Mouse (Mus musculus) left cerebral cortex, adult 11 months (tissue): ENCODE results near the gene Stard10.

ENCODE experiments used
- DNase-seq: peaks from one replicate; pipeline ENCODE4 v3.0.0; 2022; ENCODE audit warnings: low spot score

Stard10 gene

DNA sequence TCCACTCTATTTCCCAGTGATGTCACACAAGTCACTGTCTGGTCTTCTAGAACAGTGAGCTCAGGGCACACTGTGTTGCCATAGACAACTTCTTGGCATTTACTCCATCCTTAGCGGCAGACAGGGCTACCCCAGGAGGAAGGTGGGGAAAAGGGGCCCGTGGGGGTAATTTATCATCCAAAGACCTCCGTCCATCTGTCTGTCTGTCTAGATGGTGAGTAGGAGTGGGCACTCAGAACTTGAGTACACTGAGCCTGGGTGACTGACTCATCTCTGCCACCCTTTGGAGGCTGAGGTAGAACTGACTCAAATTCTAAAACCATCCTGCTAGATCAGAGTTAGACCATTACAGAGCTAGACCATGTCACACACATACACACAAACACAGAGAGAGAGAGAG is at the start of gene Stard10:
Gene Stard10 (plus strand): TSS at position 73 of the 400 bp plus-strand sequence.
- DNase-seq, result no peak

DNA sequence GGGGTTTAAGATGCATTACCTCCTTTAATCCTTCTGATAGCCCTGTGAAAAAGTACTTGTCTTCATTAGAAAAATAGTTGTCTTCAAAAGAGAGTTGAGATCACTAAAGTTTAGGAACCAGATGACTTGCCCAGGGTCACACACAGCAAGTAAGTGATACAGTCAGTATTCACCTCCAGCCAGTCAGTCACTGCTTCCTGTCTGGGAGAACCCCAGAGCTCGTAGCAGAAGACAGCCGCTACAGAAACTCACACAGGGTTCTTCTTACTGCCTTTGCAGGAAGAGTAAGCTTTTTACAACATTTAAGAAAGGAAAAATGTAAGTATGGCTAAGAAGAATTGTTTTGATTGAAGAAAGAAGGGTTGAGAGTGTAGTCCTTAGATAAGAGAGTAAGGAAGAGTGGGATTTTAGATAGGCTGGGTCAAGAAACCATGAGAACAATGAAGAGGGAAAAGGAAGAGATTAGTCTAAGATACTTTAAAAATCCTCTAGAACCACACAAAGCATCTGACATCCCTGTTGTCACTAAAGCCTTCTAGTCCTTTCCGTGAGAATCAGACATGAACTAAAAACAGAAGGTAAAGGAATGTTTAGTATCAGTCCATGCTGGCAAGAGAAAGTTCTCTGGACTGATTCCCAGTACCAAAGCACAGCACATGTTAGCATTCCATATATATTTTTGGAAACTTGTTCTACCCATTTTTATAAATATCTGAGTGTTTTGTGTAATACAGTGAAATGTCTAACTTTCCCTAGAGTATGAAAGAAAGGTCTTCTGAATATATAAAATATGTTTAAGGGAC is 49.2 kb upstream of the Stard10 start:
- DNase-seq, result peak; percentile 18

DNA sequence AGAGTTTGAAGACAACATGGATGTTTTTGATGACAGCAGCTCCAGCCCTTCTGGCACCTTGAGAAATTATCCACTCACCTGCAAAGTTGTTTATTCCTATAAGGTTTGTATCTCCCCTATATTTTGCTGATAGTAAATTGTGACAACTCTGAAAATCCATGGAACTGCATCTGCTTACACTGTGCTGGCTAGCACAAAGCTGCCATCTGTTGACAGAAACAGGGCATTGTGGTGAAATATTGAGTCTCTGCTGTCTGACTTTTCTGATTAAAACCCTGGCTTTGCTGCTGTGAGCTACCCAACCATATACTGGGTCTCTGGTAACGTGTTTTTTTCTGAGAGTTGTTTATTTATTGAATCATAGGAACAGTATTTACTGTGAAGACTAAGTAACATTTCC is 45.3 kb upstream of the Stard10 start:
- no peak for DNase-seq

DNA sequence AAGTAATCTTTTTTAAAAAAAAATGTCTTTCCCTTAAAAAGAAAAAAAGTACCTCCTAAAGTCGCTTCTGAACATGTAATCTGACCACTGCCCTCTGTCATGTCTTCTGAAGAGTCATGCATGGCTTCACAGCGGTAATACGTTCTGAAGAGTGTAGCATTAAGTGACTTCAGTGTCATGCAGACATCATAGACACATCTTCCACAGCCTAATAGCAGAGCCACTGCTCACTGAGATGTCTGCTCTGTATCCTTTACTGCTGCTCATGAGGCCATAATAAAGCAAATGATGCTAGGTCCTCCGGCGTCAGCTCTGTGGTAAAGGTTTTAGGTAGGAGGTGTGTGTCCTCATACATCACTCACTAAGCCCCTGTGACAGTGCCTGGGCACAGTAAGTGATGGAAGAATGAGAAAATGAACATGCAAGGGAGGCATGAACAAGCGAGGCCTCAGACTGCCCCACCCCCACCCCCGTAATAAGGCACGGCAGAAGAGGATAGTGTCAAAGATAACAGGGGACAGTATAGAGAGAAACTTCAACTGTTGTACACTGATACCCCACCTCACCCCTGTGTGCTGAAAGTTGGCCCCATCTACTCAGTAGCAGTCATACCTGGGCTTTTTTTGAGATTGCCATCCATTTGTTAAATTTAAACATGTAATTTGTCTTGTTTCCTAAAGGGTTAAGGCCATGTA is 44.3 kb upstream of the Stard10 start:
- DNase-seq, result no peak

DNA sequence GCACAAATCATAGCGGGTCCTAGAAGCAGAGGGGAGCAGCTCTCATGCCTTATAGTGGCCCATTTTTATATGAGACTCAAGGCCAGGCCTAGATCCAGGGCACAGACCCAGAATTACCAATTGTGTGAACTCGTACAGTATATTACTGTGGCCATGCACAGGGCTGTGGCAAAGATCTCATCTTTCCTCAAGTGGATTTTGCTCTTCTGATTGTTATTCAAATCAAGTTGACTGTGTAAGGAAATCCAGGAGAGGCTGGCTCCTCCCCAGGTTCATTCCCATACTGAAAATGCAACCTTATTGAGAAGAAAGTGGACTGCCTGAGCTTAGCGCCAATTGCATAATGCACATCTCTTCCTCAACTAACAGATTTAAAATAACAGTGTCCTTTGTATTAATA is 34.2 kb upstream of the Stard10 start:
- DNase-seq, result no peak

DNA sequence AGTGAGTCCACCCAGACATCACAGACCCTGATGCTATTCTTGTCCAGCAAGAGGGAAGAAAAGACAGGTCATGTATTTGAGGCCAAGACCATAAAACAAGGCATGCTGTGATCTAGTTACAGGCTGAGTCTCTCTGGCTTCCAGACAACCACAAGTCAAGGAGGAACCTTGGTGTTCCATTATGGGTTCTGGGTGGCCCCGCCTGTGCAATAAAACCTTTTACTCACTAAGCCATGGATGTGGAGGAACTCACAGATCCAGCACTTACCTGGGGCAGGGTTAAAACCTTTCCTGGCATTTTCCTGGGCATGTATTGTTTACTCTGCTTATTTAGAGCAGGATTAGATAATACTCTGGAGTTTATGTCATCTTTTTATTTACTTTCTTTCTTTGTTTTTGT is 32.4 kb upstream of the Stard10 start:
- no peak for DNase-seq

DNA sequence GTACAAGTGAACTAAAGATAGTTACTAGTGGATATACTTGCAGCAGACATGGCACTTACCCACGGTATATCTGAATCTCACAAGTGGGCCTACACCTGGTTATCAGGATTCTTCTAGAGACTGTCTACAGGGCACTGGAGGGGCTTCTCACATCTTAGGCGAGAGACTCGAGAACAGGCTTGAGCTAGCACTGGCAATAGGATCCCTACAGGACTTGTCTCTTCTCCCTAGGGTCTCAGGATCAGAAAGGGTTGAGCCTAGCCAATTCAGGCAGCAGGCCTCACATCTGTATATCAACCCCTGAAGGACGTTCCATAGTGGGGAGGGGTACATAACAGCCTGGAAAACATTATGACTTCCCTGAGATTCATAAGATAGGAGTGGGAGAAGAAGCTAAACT is 30.0 kb upstream of the Stard10 start:
- DNase-seq, result no peak

DNA sequence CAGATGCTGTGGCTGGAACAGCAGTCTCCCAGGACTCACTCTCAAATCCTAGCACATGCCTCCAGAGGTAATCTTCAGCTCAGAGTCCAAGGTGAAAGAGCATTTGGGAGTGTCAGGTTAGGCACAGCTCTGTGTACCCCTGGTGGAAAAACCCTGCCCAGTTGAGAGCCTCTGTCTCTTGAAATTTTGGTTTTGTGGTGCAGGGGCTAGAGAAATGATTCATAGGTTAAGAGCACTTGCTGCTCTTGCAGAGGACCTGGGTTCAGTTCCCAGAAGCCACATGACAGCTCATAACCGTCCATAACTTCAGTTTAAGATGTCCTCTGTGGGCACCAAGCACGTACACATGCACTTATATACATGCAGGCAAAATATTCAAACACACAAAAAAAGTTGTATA is 29.1 kb upstream of the Stard10 start:
- no peak for DNase-seq

DNA sequence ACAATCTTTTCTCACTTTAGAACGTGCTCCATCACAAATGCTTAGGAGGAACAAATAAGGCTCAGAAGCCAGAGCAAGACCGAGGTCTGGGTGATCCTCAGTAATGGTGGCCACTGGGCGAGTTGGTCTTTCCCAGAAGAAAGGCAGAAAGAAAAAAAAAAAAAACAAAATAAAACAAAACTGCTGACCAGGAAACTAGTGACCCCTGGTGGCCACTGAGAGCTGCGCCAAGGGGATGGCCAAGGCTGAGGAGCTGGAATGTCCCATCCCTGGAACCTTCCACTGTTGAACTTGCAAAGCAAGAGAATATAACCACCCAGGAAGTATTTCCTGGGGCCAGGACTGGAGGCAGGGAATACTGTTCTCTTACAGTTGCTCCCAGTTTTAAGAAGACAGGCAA is 28.4 kb upstream of the Stard10 start:
- DNase-seq, result no peak

DNA sequence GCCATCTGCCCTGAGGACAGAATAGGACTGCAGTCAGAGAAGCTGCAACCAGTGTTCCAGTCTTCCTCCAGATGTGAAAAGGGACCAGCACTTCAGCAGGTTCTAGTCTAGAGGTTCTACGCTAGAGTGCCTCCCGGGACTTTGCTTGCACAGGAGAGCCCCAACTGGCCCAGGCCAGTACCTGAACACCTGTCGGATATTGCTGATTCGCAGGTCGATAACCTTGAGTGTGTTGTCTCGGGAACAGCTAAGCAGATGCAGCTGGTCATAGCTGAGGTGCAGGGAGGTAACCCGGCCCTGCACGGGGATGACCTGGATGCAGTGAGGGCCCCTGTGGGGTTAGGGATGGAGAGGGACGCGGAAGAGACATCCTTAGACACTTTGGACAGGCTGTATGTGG is 26.5 kb upstream of the Stard10 start:
- DNase-seq, result no peak

DNA sequence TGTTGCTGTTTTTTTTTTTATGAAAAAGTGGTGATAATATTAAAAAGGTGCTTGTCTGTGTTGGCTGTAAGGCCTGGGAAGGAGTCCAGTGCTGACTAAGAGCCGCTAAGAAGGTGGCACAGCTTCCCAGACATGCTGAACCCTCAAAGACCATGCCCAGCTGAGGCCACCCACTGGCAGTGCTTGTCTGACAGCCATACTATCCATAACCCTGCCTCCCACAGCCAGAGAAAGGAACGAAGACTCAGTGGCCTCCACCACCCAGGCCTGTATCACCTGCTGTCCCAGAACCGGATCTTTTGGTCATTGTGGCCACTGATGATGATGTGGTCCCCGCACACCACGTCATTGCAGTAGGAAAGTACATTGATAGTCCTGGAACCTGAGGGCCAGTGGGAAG is 25.7 kb upstream of the Stard10 start:
- DNase-seq, result no peak

DNA sequence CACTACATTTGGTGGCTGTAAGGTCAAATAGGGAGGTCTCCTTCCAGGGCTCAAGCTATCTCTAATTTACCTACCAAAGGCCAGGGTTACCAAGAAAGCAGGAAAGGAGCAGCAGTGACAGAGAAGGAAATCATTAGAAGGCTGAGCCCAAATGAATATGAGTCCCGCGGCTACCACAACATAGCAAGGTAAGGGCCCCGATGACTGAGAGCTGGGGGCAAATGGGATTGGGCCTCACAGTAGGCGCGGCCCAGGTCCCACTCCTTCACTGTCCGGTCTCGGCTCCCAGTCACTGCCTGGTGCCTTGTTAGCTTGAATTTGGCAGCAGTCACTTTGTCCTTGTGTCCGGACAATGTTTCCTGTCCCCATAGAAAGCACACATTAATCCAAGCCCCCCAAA is 25.2 kb upstream of the Stard10 start:
- DNase-seq, result no peak

DNA sequence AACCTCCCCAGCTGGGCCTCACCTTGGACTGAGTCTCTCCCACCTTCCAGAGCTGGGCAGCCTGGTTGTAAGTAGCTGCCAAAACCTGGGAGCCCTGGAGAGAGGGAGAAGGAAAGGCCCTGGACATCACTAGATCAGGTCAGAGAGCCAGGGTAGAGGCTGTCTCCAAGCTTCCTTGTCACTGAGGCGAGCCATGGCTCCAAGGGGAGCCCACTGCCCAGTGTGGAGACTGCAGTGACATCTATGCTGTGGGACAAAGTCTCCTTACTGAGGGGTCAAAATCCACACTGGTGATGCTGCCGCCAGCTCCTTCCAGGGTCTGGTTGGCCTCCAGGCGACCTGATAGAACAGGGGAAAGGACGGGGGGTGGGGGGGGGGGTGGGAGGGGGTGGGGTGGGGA is 24.8 kb upstream of the Stard10 start:
- no peak for DNase-seq

DNA sequence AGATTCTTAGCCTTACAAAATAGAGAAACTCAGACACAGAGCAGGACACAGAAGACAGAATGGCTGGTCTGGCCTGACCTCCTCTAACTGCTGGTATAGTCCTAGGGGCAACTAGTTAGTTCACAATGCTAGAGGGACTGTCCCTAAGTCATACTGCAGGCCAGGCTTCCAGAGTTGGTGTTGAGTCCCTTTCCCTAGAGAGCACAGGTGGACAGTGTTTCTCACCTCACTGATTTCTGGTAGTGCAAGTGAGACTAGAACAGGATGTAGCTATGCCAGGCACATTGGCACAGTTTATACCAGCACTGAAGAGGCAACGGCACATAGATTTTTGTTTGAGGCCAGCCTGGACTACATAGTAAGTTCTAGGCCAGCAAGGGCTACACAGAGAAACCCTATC is 24.2 kb upstream of the Stard10 start:
- no peak for DNase-seq

DNA sequence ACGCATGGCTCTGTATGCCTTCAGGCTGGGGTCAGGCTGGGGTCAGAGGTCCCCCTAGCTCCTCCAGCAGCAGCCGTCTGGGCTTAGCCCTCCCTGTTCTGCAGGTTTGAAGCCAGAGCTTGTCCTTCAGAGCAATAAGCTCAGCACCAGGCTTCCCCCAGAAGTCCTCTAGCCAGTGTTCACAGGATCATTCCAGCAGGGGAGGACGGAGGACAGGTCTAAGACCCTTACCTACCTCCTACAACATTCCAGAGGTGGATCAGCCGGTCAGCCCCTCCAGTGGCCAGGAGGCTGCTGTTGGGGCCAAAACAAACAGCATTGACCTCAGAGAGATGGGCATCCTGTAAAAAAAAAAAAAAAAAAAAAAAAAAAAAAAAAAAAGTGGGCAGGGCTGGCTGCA is 23.7 kb upstream of the Stard10 start:
- no peak for DNase-seq

DNA sequence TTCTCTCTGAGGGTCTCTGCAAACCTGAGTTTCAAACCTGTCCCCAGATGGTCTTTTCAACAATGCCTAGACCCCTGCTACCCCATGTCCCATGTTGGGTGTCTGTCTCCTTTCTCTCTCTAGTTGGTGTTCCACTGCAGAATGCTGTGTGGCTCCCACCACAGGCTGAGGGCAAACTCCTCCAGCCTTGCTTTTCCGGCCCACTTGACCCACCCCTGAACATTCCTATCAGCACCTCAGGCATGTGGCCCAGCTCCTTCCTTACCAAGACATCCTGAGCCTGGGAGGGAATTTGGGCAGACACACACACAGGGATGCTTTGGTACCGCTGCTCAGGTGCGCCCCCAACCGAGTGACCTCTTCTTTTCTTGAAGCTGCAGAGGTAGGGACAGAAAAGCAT is 23.3 kb upstream of the Stard10 start:
- no peak for DNase-seq

DNA sequence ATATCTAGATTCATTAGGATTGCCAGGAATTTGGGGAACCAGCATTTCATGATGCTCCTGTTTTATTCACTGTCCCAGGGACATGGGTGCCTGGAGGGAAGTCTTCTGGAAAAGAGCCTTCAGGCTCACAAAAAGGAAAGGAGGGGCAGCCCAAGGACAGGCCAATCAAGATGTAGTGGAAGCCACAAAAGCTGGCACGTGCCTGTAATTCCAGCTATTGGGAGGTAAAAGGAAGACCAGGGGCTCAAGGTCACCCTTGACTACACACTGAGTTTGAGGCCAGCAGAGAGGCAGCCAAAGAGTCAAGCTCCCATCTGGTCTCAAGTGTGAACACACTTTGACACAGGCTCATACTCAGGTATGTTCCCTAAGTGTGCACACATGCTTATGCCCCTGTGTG is 21.4 kb upstream of the Stard10 start:
- DNase-seq, result no peak

DNA sequence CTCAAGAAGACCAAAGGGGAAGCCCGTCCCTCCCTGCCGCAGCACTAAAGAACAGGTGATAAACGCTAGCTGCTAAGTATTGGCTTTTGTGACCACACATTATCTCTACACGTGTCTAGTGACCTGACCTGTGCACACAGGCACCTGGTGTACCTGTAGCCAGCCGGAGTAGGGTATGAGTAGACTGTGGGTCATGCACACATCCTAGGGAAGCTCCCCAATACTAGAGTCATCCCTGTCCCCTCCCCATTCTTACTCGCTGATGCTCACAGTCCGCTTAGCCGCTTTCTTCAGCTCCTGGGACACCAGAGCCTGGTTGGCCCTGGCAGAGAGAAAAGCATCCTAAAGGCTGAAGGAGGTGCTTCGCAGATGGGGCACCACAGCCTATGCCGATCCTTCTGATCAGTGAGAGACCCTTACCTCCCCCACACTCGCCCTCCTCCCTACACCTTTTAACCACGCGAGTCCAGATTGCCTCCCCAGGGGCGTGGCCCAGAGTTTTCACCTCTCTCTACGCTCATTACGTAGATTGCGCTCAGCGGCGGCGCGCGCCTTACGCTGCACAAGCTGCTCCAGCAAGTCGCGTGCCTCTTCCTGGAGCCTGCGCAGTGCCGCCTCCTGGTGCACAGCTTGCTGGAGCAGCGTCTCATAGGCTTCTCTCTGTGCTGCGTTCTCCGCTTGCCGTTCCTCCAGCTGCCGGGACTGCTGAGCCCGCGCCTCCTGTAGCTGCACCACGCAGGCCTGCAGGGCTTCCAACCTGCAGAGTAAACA is 20.4 kb upstream of the Stard10 start:
- peak; percentile 82 for DNase-seq

DNA sequence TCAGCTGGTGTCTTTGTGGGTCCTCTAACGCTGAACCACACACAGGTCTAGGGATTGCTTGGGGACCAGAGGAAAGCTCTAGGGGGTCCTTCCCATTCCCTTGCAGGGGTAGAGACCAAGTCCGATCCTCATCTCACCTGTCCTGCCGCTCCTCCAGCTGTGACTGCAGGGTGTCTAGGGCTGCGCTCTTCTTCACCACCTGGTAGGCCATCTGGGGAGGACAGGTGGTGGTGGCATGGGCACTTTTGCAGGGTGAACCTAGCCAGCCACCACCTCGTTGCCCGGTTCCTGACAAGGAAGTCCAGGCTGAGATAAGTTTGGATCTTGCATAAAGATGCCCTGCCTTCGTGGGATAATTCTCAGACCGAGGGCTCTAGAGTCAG is 19.9 kb upstream of the Stard10 start:
- DNase-seq, result no peak

DNA sequence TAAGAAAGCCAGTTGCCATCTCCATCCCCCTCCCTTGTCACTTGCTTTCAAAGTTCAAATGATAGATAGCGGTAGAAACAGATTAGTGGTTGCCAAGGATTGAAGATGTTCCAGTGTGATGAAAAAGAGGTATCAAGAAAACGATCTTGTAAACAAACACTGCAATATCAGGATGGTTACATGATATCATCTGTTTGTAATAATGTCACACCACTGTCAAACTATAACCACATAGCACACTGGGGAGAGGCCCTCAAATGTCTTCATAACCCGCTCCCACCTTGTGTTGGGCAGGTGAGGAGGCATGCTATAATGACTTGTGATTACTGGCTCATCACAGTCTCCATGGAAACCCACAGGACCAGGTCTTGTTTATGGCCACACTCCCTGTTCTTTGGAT is 18.5 kb upstream of the Stard10 start:
- DNase-seq, result no peak

DNA sequence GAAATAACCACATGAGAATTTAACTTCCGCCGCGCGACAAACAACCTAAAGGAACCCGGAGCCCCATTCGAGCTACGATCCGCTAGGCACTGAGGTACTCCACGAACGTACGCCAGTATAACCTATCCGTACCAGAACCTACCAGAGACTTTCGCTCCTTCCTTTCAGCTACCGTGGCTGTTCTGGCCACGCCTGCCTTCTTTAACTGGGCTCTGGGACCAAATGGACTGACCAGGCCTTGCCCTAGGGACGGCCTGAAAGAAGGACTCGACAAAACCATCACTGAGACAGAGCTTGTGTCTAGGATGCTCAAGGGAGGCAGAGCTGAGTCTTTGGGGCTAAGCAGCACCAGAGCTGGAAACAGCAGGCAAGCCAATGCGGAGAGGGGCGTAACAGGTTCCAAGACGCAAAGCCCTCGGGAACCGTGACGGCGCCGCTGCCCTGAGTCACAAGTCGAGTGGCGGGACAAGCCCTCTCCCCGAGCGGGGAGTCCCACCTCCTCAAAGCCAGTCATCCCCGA is 15.5 kb upstream of the Stard10 start:
- no peak for DNase-seq

DNA sequence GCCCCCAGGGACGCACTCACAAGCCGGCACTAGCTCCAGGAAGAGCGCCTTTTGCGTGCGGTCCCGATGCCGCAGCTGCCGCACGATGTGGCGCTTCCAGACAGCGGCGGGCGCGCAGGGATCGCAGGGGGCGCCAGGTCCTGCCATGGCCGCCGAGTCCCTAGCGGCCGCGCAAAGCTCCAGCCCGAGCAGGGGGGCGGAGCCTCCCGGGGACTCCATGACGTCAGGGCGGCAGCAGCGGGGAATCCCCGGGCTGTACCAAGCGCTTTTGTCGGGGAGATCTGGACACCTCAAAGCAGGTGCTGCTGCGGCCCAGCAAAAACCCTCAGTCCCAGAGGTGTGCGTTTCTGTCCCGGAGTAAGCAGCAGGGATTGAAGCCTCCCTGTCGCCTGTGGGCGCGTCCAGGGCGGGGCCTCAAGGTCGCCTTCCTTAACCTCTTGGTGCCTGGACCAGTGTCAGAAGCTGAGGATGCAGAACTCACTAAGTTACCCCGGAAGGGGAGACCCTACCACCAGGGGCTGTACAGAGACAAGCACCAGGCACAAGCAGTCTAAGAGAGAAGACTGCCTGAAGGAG is 14.9 kb upstream of the Stard10 start, which contains the start of gene Atg16l2:
Gene Atg16l2 (minus strand): TSS at position 371 of the 576 bp plus-strand sequence.
- DNase-seq, result peak; percentile 89
